Mouse (Mus musculus) testis, postnatal 10 days (tissue): Measurements from ENCODE around the gene Nuak2.
"Not testable (repeated sequence)": the region's sequence is repeated elsewhere in the genome, so short reads cannot be mapped to it uniquely, and the experiment has no call there.

Experiments used
- DNase-seq: peaks from one replicate; pipeline ENCODE4 v3.0.0; 2021; ENCODE audit warnings: low spot score

Nuak2 gene

GRCm38 (mm10) chr1:132315889-132316624, at the start of gene Nuak2:
Gene Nuak2, plus strand, starts transcription at chr1:132316126.
- peak; percentile 92 for DNase-seq

- no peak for DNase-seq
Observed at GRCm38 (mm10) chr1:132266791-132267557, 49.0 kb upstream of the Nuak2 start.

DNA sequence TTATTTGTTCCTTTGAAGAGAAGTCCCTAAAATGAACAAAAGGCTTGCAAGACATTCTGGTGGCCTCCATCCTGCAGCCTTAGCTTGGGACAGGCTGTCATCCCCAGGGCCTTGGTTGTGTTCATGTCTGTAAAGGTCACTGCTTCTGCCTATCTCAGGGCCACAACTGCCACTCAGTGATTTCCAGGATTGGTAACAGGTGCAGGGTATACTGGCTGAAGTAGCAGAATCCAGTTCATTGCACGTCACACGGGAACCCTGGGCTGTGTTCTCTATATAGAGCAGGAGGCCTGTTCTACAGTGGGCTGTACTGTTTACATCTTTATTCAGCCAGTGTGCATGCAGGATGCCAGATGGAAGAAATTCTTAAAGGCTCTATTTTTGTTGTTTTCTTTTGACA, 48.0 kb upstream of the Nuak2 start:
- DNase-seq: no peak

GRCm38 (mm10) chr1:132268418-132269060, 47.4 kb upstream of the Nuak2 start:
- no peak for DNase-seq

GRCm38 (mm10) chr1:132271237-132271636, 44.7 kb upstream of the Nuak2 start:
- no peak for DNase-seq

- DNase-seq: no peak
Observed at GRCm38 (mm10) chr1:132276694-132277093, 39.2 kb upstream of the Nuak2 start.

GRCm38 (mm10) chr1:132277124-132277523, 38.8 kb upstream of the Nuak2 start:
- DNase-seq: no peak

DNA sequence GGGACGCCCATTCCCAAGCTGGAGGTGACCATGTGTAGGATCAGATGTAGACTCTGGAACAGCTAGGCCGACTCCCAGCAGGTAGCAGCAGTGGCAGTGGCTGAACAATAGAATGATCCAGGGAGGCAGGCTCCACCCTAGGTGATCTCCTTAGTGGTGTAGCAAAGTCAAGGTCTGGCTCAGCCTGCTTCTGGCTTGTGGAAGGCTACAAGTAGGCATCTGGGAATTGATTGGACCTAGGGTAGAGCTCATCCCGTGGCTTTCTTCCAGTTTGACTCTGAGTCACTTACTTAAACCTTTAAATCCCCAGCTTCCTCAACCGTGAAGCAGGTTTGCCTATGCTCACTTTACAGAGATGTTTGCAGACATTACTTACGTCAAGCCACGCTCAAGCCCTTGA, 35.3 kb upstream of the Nuak2 start:
- DNase-seq: not testable (repeated sequence)

DNA sequence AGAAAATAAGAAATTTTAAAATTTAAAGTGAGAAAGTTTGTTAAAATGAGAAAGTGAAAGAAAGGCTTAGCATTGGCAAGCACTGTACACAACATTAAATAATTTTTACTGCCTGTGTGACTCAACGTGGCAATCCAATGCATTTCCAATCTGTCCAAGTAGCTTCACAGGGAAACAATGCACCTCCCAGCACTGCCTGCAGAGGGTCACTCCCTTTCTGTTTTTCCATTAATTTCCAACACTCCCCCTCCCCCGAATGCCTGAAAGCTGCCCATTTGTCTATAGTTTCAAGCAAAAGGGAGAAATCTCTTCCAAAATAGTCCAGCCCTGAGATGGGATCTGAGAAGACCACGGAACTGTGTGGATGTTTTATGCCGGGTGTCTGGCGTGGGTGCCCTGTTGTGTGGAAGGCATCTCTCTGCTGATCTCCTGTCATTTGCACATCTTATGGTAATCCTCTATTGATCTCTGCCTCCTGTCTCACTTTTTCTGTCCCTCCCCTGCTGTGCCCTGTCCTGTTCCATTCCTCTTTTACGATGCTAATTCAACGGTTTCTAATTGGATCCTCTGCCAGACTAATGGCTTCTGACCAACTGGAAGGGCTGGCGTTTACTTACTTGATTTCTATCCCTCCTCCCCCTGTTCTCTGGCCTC, 34.3 kb upstream of the Nuak2 start:
- DNase-seq: no peak

DNA sequence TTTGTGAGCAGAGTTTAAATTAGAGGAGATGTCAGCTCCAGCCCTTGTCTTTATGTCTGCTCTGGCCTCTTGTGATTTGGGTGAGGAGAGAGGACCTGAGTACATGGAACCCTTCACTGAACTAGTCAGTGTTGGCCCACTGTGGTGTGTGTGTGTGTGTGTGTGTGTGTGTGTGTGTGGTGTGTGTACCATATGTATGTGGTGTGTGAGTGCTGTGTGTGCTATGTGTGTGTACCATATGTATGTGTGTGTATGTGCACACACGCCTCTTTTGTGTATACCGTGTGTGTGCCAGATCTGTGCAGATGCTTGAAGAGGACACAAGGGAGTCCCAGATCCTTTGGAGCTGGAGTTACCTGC, 33.8 kb upstream of the Nuak2 start:
- no peak for DNase-seq

- DNase-seq: no peak
Observed at GRCm38 (mm10) chr1:132283018-132283417, 32.9 kb upstream of the Nuak2 start.

- DNase-seq: no peak
Observed at GRCm38 (mm10) chr1:132286735-132287134, 29.2 kb upstream of the Nuak2 start.

DNA sequence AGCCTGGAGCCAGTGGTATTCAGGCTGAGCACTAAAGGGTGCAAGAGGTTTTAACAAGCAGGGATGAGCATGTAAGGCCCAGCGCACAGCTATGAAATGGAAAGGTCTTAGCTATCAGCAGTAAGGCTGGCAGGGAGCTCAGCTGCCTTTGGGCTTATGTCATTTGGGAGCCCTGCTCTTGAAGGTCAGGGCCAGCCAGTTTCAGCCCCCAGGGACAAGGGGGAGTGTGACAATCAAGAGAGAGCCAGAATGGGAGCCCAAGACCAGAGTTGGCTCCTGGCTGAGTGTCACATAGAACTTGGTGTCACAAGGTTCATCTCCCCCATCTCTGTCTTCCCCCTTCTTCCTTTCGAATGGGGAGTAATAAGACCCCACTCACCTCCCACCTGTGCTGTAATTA, 28.5 kb upstream of the Nuak2 start:
- DNase-seq: no peak

GRCm38 (mm10) chr1:132287991-132288451, 27.9 kb upstream of the Nuak2 start:
- DNase-seq: no peak

DNA sequence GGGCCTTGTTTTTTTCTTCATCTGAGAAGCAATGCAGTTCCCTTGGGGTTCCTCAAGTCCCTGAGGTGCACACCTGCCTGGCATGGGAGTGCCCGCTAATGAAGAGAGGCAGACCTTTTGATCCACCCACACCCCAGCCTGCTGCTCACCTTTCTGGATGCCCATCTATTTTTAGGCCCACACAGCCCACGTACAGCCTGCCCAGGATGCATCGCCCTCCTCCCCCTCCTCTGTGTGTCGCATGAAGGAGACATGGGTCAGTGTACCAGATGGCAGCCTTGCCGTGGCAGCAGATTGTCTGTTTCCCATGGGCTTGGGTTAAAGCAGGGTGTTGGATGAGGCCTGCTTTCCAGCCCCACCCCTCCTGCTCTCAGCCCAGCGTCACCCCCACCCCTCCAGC, 26.0 kb upstream of the Nuak2 start:
- DNase-seq: no peak

DNA sequence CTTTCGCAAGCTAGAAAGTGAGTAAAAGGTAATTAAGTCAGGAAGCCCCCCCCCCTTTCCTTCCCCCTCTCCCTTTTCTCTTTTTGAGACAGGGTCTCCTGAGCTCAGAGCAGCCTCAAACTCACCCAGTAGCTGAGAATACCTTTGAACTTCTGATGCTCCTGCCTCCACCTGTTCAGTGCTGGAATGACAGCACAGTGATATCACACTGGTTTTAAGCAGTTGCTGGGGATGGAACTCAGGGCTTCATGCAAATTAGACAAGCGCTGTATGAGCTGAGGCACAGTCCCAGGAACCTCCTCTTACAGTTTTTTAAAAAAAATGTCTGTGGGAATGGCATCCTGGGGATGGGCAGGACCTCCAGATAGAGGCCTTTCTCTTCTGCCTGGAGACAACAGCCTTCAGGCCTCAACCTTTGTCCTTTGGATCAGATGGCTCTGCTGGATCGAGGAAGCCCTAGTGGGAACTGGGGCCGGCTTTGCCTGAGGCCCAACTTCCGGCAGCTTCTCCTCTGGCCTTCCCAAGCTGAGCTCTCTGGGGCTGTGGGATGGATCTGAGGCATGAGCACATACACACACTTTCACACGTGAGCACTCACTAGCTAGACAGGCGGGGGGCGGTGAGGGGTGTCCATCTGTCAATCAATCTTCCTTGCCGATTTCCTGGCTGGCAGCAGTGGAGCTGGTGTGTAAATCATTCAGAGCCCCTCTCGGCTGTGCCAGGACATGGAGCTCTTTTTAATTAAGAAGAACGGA, 24.8 kb upstream of the Nuak2 start:
- DNase-seq: no peak

DNA sequence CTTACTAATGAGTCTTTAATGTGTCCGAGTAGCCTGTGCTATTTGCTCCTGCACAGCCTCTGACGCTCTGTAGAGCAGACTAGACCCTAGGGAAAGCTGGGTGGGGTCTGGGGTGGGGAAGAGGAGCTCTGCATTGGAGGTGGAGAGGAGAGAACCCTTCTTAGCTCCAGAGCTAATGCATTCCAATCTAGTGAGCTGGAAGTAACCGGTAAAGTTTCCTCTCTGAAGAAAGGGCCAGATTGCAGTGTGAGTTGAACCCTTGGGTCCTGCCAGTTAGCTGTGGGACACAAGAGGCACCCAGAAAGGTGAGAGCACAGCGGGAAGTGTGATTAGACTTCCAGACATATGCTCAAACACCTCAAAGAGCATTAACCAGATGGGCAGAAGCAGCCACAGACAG, 24.2 kb upstream of the Nuak2 start:
- DNase-seq: no peak

GRCm38 (mm10) chr1:132292318-132293129, 23.4 kb upstream of the Nuak2 start:
- no peak for DNase-seq

- DNase-seq: no peak
Observed at GRCm38 (mm10) chr1:132295506-132295905, 20.4 kb upstream of the Nuak2 start.

DNA sequence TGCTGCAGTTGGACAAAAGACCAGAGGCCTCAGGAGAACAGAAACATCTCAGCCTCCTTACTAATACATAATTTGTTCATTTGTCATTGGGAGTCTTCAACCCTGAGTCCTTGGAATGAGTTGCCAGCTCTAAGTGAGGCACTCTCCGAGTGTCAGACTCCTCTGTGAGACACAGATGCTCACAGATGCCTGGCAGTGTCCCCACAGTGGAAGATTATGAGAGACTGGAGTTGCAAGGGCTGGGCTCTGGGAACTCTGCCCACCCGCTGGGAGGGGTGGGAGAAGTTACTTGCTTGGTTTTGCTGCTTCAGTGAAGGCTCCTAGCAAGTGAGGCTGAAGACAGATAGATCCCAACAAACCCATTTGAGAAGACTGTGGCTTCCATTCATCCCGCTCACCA, 19.9 kb upstream of the Nuak2 start:
- peak; percentile 69 for DNase-seq

- DNase-seq: peak; percentile 66
Observed at GRCm38 (mm10) chr1:132298425-132298800, 17.5 kb upstream of the Nuak2 start, which contains the start of gene Klhdc8a. Gene Klhdc8a, plus strand, starts transcription at chr1:132298626.
